Mouse (Mus musculus): Measurements from ENCODE around the gene Slc4a1ap.

DNA sequence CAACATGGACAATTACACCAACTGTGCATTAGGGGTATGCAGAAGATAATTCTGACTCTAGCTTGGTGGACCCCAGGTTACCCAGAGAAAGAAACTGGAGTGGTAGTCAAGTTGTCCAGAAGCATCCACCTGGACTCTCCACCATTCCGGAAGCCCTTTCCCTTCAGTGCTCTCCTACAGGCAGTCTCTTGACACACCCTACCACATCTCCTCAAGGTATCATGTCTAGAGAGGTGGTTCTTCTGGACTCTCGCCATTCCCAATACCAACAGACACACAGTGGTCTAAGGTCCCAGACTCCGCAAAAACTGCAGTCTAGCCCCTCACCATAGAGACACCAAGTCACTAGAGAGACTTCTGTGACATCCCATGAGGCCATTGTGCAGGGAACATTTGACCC, 41.4 kb upstream of the Slc4a1ap start, which contains the start of gene 4930548H24Rik:
- TF ChIP-seq POLR2AphosphoS2 (IDR thresholded peaks at IDR 0.05; ENCODE audit: insufficient read length, low read depth) (no peak), POLR2A (IDR thresholded peaks at IDR 0.05; ENCODE audit: insufficient read length, low read depth) (no peak), E2F4 (IDR thresholded peaks at IDR 0.05; ENCODE audit: insufficient read depth) (no peak), CEBPB (IDR thresholded peaks at IDR 0.05; ENCODE audit: insufficient read depth, poor library complexity, severe bottlenecking) (no peak), MAX (IDR thresholded peaks at IDR 0.05; ENCODE audit: low read depth) (no peak), MYOG (IDR thresholded peaks at IDR 0.05; ENCODE audit: control insufficient read depth in 1 of 3, insufficient read depth in 1 of 3, insufficient read length in 2 of 3, low read depth in 2 of 3) (no peak), USF1 (IDR thresholded peaks at IDR 0.05; ENCODE audit: low read depth) (no peak), REST (IDR thresholded peaks at IDR 0.05; ENCODE audit: insufficient read depth, insufficient read length) (no peak), TCF3 (IDR thresholded peaks at IDR 0.05; ENCODE audit: insufficient read length, low read depth) (no peak), TCF12 (IDR thresholded peaks at IDR 0.05; ENCODE audit: insufficient read depth, poor library complexity, severe bottlenecking) (no peak), SRF (IDR thresholded peaks at IDR 0.05; ENCODE audit: control insufficient read depth, insufficient read length, low read depth) (no peak), MYOD1 (IDR thresholded peaks at IDR 0.05; ENCODE audit: control insufficient read depth in 1 of 3, insufficient read length in 2 of 3, low read depth in 2 of 3) (no peak)

Data from myocyte (in vitro differentiated cells).